Mouse (Mus musculus): Measurements from ENCODE around the gene 1700113H08Rik.

1700113H08Rik gene

GRCm38 (mm10) chr10:87198720-87199119 is 140.9 kb downstream of the 1700113H08Rik start:
- DNase-seq (ENCODE audit: extremely low spot score) = no peak

DNA sequence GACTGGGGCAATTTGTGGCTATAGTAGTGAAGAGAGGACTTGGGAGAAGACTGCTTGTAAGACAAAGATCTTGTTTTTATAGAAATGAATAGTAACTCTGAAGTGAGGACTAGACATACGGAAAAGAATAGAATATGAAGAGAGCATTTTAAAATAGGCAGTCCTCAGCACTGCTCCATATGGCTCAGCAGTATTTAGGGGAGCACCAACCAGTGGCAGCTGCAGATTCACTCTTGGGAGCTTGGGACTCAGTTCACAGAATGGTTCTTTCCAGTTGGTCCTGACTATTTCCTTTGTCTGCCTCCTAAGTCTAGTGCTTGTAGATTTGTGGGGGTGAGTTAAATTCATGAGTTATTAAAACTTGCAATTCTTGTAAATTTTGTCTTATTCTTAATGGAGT is 151.6 kb downstream of the 1700113H08Rik start:
- no peak for DNase-seq (ENCODE audit: extremely low spot score)

DNA sequence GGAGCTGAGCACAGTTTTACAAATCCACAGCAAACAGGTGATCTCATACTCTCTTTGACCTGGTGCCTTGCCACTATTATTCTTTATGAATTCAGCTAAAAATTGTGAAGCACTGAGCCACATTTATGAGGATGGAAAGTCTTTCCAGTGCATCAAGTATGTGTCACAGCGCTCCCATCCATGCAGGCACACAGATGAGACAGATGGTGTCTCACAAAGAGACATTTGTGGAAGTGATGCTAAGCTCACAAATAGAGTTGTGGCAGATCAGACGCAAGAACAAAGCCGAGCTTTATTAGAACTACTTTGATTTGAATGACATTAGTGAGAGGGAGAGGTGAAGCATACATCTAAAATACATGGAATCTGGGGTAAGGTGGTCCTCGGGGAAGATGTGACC is 153.2 kb downstream of the 1700113H08Rik start:
- no peak for DNase-seq (ENCODE audit: extremely low spot score)

- no peak for DNase-seq (ENCODE audit: extremely low spot score)
Observed at GRCm38 (mm10) chr10:87212854-87213253, 155.0 kb downstream of the 1700113H08Rik start.

DNA sequence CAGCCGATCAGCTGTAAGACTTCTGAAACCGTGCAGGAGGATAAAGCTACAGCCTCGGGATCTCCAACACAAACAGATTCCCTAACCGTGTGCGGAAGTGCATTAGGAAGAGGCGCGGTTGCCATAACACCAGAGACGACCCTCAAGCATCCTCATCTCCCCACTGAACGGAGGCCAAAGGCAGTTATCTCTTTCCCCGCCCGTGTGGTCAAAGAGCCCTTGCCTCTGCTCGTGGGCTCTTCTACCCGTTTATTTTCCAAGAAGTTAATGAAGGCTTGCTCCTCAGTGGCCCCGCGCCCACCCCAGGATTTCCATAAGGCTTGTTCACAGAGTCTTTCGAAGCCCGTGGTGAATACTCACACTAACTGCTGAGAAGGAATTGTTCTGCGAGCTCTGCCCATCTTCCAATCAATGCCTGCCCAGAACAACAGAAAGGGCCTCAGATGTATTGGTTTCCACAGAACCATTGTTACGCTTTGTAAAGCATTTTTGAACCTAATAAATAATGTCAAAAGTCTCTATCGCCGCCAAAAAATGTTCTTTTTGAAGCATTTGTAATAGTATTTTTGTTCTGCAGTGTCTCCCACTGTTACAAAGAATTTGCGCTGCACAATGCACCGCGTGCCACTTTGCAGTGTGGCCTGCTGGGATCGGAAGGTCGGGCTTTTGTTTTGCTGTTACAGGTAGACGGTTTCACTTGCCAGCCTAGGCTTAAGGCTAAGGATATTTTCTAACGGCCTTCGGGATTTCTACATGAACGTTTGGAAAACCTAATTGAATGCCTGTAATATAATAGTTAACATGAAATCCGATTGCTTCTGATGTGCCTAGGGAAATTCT is 172.4 kb downstream of the 1700113H08Rik start:
- DNase-seq (ENCODE audit: extremely low spot score) = peak; percentile 37

- peak; percentile 3 for DNase-seq (ENCODE audit: extremely low spot score)
Observed at GRCm38 (mm10) chr10:87239332-87240008, 181.6 kb downstream of the 1700113H08Rik start.

- no peak for DNase-seq (ENCODE audit: extremely low spot score)
Observed at GRCm38 (mm10) chr10:87271724-87272123, 213.9 kb downstream of the 1700113H08Rik start.

DNA sequence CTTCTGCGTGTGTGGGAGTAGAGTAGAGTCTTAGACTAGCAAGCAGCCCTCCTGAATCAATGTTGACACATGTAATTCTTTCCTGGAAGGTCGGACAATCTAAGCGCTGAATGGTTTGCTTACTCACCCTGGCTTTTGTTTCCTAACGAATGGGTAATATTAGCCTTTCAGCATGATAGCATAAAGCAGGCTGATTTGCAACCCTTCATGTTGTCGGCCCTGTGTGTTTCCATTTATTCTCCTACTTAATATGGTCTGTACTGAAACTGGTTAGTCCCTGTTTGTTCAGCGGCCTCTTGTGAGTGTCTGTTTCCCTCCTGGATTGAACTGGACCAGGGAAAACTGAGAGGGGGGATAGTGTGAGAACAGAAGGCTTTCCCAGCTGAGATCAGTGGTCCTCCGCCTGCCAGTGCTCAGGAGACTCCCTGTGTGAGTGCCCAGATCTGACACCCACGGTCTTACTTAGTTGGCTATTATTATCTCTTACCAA is 214.3 kb downstream of the 1700113H08Rik start:
- DNase-seq (ENCODE audit: extremely low spot score) = no peak

DNA sequence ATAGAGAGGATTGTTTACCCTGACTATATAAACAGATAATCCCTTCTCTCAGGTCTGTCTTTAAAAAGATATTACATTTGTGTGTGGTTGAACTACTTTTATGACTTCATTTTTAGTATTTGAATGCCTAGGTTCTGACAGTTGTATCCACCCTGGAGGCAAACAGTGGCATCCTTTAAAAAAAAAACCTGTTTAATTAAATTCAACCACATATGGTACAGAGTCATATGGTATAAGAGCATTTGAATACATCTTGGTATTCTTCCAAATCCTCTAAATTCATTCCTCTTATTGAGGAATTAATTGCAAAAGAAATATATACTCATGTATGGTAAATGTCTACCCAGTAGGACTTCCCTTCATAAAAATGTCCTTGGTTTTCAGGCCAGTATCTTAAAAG is 217.2 kb downstream of the 1700113H08Rik start:
- DNase-seq (ENCODE audit: extremely low spot score) = no peak

Measured in embryo, embryonic 9.5 days (tissue).